ENCODE assay signal across 9 mouse cellular contexts in the genomic region with DNA sequence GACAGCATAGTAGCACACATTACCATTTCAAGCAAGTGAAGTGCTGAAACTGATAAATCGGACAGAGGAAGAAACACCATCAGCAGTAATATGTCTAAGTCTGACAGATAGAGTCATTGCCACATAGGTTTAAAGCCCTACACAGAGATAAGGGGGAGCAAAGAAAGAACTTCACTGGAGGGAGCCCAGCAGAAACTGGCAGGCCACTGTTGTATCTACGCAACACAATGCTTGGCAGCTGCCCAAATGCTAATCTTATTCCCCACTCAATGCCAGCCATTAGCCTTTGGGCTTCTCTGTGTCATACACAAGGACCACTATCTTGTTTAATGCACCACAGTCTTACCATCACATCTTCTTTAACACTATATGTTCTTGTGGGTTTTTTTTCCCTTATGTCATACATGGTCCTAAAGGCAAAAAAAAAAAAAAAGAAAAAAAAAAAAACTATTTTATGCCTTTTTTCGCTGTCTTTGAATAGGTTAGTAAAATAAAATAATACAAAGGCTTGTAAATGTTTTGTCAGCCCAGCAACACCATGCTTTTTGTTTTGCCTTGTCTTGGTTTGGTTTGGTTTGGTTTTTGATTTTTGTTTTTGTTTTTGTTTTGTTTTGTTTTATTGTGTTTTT.
DNase-seq lines count a peak whose midpoint lies in the region; ATAC-seq lines count a peak whose summit lies in the region.
"Had no signal": no experiment of that assay in that cellular context is flagged by ENCODE, and none has a peak within 500 bp of the region (broad histone marks: within the 10 kb centered on the region; RNA-seq: fewer than 3 reads in every experiment).

No protein-coding gene starts in this region.

- no peaks in the 10 kb centered on the region for H3K27me3 ChIP-seq in hindbrain, embryonic 16.5 days (replicated peaks; ENCODE audit: control insufficient read depth, insufficient read depth, low read length)
- H3K27me3 ChIP-seq in intestine, embryonic 16.5 days (replicated peaks; ENCODE audit: control insufficient read depth, insufficient read depth, low read length), result no peaks in the 10 kb centered on the region
- H3K27me3 ChIP-seq: neural tube, embryonic 13.5 days had no signal

- no peak overlapping the region for H3K4me3 ChIP-seq in hindbrain, embryonic 16.5 days (ENCODE audit: low read length)
- H3K4me3 ChIP-seq in intestine, embryonic 16.5 days (ENCODE audit: low read length), result no peak overlapping the region
- H3K4me3 ChIP-seq: neural tube, embryonic 13.5 days had no signal

- no peak overlapping the region for H3K9ac ChIP-seq in hindbrain, embryonic 16.5 days (ENCODE audit: low read depth, low read length)
- no peak overlapping the region for H3K9ac ChIP-seq in intestine, embryonic 16.5 days (ENCODE audit: low read depth, low read length)
- H3K9ac ChIP-seq: neural tube, embryonic 13.5 days had no signal

- no peaks in the 10 kb centered on the region for H3K4me1 ChIP-seq in hindbrain, embryonic 16.5 days (ENCODE audit: control insufficient read depth, insufficient read depth, low read depth, low read length)
- no peaks in the 10 kb centered on the region for H3K4me1 ChIP-seq in intestine, embryonic 16.5 days (ENCODE audit: control insufficient read depth, insufficient read depth, low read length)

- ATAC-seq in hindbrain, embryonic 16.5 days, result peak; percentile 30; the same call in 1 of the 2 replicates
- ATAC-seq in intestine, embryonic 16.5 days, result no peak

- H3K4me2 ChIP-seq in hindbrain, embryonic 16.5 days (ENCODE audit: low read length), result no peak overlapping the region
- H3K4me2 ChIP-seq in intestine, embryonic 16.5 days (ENCODE audit: low read depth, low read length), result no peak overlapping the region
- H3K4me2 ChIP-seq: neural tube, embryonic 13.5 days had no signal

- peak; percentile 7 for DNase-seq in gastrocnemius, postnatal 14 days
- no peak for DNase-seq in gastrocnemius, postnatal 25 days
- DNase-seq in urinary bladder, postnatal 14 days (ENCODE audit: low spot score), result peak; percentile 18
- DNase-seq in urinary bladder, postnatal 10 days (ENCODE audit: low spot score), result no peak
- peak; percentile 16 for DNase-seq in ovary, postnatal 36 days (ENCODE audit: low spot score)
- DNase-seq in urinary bladder, adult 18-20 months (ENCODE audit: low spot score in 2 of 2), result no peak

- H3K27ac ChIP-seq in hindbrain, embryonic 16.5 days (ENCODE audit: low read depth, low read length), result no peak overlapping the region
- H3K27ac ChIP-seq in intestine, embryonic 16.5 days (ENCODE audit: low read length), result no peak overlapping the region
- H3K27ac ChIP-seq: neural tube, embryonic 13.5 days had no signal

- H3K36me3 ChIP-seq in hindbrain, embryonic 16.5 days (ENCODE audit: control insufficient read depth, insufficient read depth, low read length), result no peaks in the 10 kb centered on the region
- no peaks in the 10 kb centered on the region for H3K36me3 ChIP-seq in intestine, embryonic 16.5 days (ENCODE audit: control insufficient read depth, insufficient read depth, low read length)
- H3K36me3 ChIP-seq: neural tube, embryonic 13.5 days had no signal

- WGBS in hindbrain, embryonic 16.5 days, result 70% methylated on average over 3 of the region's 3 CpGs
- 52% methylated on average over 3 of the region's 3 CpGs for WGBS in intestine, embryonic 16.5 days

- intact Hi-C loops in gastrocnemius, postnatal 14 days (cut with DNase I; ENCODE audit: low total_unique reads), result no loop called here

- no peaks in the 10 kb centered on the region for H3K9me3 ChIP-seq in hindbrain, embryonic 16.5 days (ENCODE audit: control insufficient read depth, low read length)
- H3K9me3 ChIP-seq in intestine, embryonic 16.5 days (ENCODE audit: control insufficient read depth, low read length), result no peaks in the 10 kb centered on the region
- H3K9me3 ChIP-seq: neural tube, embryonic 13.5 days had no signal

Comparison
In these comparisons a context has a peak if more than half of its experiments do, and no peak if none do; other contexts are left out.
1. DNase-seq: peak in gastrocnemius, postnatal 14 days (single experiment), urinary bladder, postnatal 14 days (single experiment) and ovary, postnatal 36 days (single experiment); none in gastrocnemius, postnatal 25 days (single experiment), urinary bladder, postnatal 10 days (single experiment) and urinary bladder, adult 18-20 months (0 of 2).